Mouse (Mus musculus) hindbrain, embryonic 12.5 days (tissue): ENCODE data around the gene B3galt4. TPM values are rescaled to one million over a fixed set of nuclear protein-coding genes. Genes with fewer than 3 reads are reported as not detected.

Experiments used
- ATAC-seq: fragments of 200-750 bp; cut with Nextera tagmentation; 2 replicates; pipeline ENCODE4 v1.8.0; 2017; ENCODE audit warnings: moderate TSS enrichment; ENCODE audit not compliant: low FRiP score
- H3K27ac ChIP-seq: fragments of 300-500 bp; sonication (generic); 2 replicates; pipeline ENCODE4 v1.5.1; 2016; ENCODE audit warnings: mild to moderate bottlenecking
- H3K27me3 ChIP-seq: fragments of 300-500 bp; sonication (generic); 2 replicates; pipeline ENCODE4 v1.6.1; 2016; ENCODE audit warnings: mild to moderate bottlenecking
- H3K36me3 ChIP-seq: fragments of 300-500 bp; sonication (generic); 2 replicates; pipeline ENCODE4 v1.6.1; 2016; ENCODE audit warnings: mild to moderate bottlenecking
- H3K4me1 ChIP-seq: fragments of 300-500 bp; sonication (generic); 2 replicates; pipeline ENCODE4 v1.6.1; 2016
- H3K4me2 ChIP-seq: fragments of 300-500 bp; sonication (generic); replicated peaks from 2 replicates; pipeline ENCODE4 v1.6.1; 2016; ENCODE audit warnings: mild to moderate bottlenecking
- H3K4me3 ChIP-seq: fragments of 300-500 bp; sonication (generic); 2 replicates; pipeline ENCODE4 v1.5.1; 2016; ENCODE audit warnings: mild to moderate bottlenecking
- H3K9ac ChIP-seq: fragments of 300-500 bp; sonication (generic); 2 replicates; pipeline ENCODE4 v1.6.1; 2016; ENCODE audit warnings: mild to moderate bottlenecking, moderate library complexity
- H3K9me3 ChIP-seq: fragments of 300-500 bp; sonication (generic); replicated peaks from 2 replicates; pipeline ENCODE4 v1.6.1; 2016; ENCODE audit warnings: mild to moderate bottlenecking
- WGBS: fragments of 180-500 bp; shearing (Covaris S2); methylation state at CpG from one replicate; pipeline ENCODE4 v1.1.7; 2016; 5-methylcytosine and 5-hydroxymethylcytosine counted together
- polyA plus RNA-seq: library from polyadenylated mRNA; unstranded; fragments of >200 nt; fragmentation: Nextera tagmentation; extraction: Ambion mirVana; gene quantifications from 2 replicates; pipeline ENCODE4 v1.2.1, GENCODE M21; 2016

The B3galt4 gene
- polyA plus RNA-seq, 1 experiment from 2014 or later: 9.9 TPM

GRCm38 (mm10) chr17:33924577-33925283, 26.6 kb downstream of the B3galt4 start:
- Histone ChIP-seq H3K4me2 (no peak overlapping the region), H3K4me1 (peaks cover 27% of the 10 kb centered on the region), H3K9me3 (no peaks in the 10 kb centered on the region), H3K27ac (no peak overlapping the region), H3K9ac (no peak overlapping the region), H3K4me3 (no peak overlapping the region), H3K27me3 (no peaks in the 10 kb centered on the region), H3K36me3 (peaks cover 13% of the 10 kb centered on the region; the same call in 1 of the 2 replicates)
- 85% methylated on average over 10 of the region's 10 CpGs for WGBS
- ATAC-seq: no peak

DNA sequence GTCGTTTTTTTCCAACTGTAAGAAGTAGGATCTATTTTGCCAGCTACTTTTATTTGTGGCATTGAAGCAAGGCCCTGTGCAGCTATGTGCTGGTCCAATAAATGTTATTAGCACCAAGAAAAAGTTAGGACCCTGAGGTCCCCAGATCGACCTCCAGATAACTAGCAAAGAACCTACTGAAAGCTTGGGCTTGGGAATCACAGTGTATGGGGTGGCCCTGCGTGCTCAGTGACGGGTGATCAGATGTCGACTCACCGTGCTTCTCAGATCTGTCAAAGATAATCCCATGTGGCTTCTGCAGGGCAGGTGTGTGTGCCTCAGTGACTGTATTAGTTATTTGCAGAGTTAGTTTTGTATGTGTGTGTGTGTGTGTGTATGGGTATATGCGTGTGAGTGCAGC, 29.9 kb downstream of the B3galt4 start:
- no peak overlapping the region for H3K27ac ChIP-seq
- no peak overlapping the region for H3K4me3 ChIP-seq
- H3K4me1 ChIP-seq: peaks cover 38% of the 10 kb centered on the region
- WGBS: 84% methylated on average over 7 of the region's 7 CpGs
- H3K9ac ChIP-seq: no peak overlapping the region
- H3K4me2 ChIP-seq: peak overlapping the region; percentile 83; the same call in 1 of the 2 replicates
- H3K27me3 ChIP-seq: 0 out of 2 replicates have a peak, but pooled peaks cover 9% of the 10 kb centered on the region
- H3K36me3 ChIP-seq: peaks cover 17% of the 10 kb centered on the region; the same call in 1 of the 2 replicates
- no peak for ATAC-seq
- no peaks in the 10 kb centered on the region for H3K9me3 ChIP-seq

GRCm38 (mm10) chr17:33920282-33921097, 30.8 kb downstream of the B3galt4 start:
- H3K36me3 ChIP-seq: peaks cover 10% of the 10 kb centered on the region; the same call in 1 of the 2 replicates
- peak; percentile 47 for ATAC-seq
- under 1% methylated on average over 36 of the region's 36 CpGs for WGBS
- H3K4me3 ChIP-seq: peak overlapping the region; percentile 47
- H3K9ac ChIP-seq: peak overlapping the region; percentile 66
- H3K27ac ChIP-seq: peak overlapping the region; percentile 64
- 0 out of 2 replicates have a peak, but pooled peaks cover 9% of the 10 kb centered on the region for H3K27me3 ChIP-seq
- peak overlapping the region; percentile 83 for H3K4me2 ChIP-seq
- no peaks in the 10 kb centered on the region for H3K9me3 ChIP-seq
- H3K4me1 ChIP-seq: peaks cover 38% of the 10 kb centered on the region

- Histone ChIP-seq H3K27me3 (0 out of 2 replicates have a peak, but pooled peaks cover 9% of the 10 kb centered on the region), H3K4me1 (peaks cover 45% of the 10 kb centered on the region), H3K4me2 (peak overlapping the region; percentile 83), H3K36me3 (peaks cover 12% of the 10 kb centered on the region; the same call in 1 of the 2 replicates), H3K9me3 (no peaks in the 10 kb centered on the region), H3K27ac (peak overlapping the region; percentile 64), H3K4me3 (peak overlapping the region; percentile 47), H3K9ac (peak overlapping the region; percentile 66)
- under 1% methylated on average over 52 of the region's 52 CpGs for WGBS
- no peak for ATAC-seq
These were observed 31.7 kb downstream of the B3galt4 start for GRCm38 (mm10) chr17:33919351-33920281.

GRCm38 (mm10) chr17:33918293-33919203, 32.7 kb downstream of the B3galt4 start:
- no peak for ATAC-seq
- Histone ChIP-seq H3K36me3 (peaks cover 22% of the 10 kb centered on the region), H3K4me3 (peak overlapping the region; percentile 47), H3K27ac (no peak overlapping the region), H3K27me3 (0 out of 2 replicates have a peak, but pooled peaks cover 9% of the 10 kb centered on the region), H3K4me2 (peak overlapping the region; percentile 83), H3K9ac (no peak overlapping the region), H3K4me1 (peaks cover 45% of the 10 kb centered on the region), H3K9me3 (no peaks in the 10 kb centered on the region)
- WGBS: 62% methylated on average over 37 of the region's 37 CpGs

GRCm38 (mm10) chr17:33917656-33918292, 33.5 kb downstream of the B3galt4 start:
- Histone ChIP-seq H3K4me3 (no peak overlapping the region), H3K9ac (no peak overlapping the region), H3K27me3 (0 out of 2 replicates have a peak, but pooled peaks cover 9% of the 10 kb centered on the region), H3K4me1 (peaks cover 45% of the 10 kb centered on the region), H3K36me3 (peaks cover 28% of the 10 kb centered on the region), H3K4me2 (peak overlapping the region; percentile 46; the same call in 1 of the 2 replicates), H3K27ac (no peak overlapping the region), H3K9me3 (no peaks in the 10 kb centered on the region)
- ATAC-seq: no peak
- 86% methylated on average over 18 of the region's 18 CpGs for WGBS

DNA sequence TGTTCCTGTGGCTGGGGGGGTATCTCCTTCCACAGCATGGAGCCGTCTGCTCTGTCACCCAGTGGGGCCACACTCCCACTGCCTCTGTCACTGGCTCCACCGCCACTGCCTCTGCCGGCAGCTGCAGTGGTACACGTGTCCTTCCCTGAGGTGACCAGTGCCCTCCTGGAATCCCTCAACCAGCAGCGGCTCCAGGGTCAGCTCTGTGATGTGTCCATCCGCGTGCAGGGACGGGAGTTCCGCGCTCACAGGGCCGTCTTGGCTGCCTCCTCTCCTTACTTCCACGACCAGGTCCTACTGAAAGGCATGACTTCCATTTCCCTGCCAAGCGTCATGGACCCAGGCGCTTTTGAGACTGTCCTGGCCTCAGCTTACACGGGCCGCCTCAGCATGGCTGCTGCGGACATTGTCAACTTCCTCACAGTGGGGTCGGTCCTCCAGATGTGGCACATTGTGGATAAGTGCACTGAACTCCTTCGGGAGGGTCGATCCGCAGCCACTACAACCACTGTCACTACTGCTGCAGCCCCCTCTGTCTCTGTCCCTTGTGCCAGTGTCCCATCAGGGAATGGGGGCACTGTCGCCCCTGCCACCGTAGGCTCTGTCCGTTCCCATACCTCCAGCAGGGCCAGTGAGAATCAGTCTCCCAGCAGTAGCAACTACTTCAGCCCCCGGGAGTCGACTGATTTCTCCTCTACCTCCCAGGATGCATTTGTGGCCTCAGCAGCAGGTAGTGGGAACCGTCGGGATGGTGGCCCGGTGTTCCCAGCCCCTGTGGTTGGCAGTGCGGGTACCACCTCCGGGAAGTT, 34.2 kb downstream of the B3galt4 start:
- H3K27ac ChIP-seq: no peak overlapping the region
- no peak for ATAC-seq
- H3K4me3 ChIP-seq: peak overlapping the region; percentile 56
- H3K4me1 ChIP-seq: peaks cover 45% of the 10 kb centered on the region
- 0 out of 2 replicates have a peak, but pooled peaks cover 9% of the 10 kb centered on the region for H3K27me3 ChIP-seq
- H3K9me3 ChIP-seq: no peaks in the 10 kb centered on the region
- H3K4me2 ChIP-seq: peak overlapping the region; percentile 46
- H3K9ac ChIP-seq: peak overlapping the region; percentile 23; the same call in 1 of the 2 replicates
- WGBS: 75% methylated on average over 31 of the region's 31 CpGs
- H3K36me3 ChIP-seq: peaks cover 35% of the 10 kb centered on the region

GRCm38 (mm10) chr17:33916294-33916693, 35.0 kb downstream of the B3galt4 start:
- ATAC-seq: peak; percentile 14
- H3K9ac ChIP-seq: peak overlapping the region; percentile 70

DNA sequence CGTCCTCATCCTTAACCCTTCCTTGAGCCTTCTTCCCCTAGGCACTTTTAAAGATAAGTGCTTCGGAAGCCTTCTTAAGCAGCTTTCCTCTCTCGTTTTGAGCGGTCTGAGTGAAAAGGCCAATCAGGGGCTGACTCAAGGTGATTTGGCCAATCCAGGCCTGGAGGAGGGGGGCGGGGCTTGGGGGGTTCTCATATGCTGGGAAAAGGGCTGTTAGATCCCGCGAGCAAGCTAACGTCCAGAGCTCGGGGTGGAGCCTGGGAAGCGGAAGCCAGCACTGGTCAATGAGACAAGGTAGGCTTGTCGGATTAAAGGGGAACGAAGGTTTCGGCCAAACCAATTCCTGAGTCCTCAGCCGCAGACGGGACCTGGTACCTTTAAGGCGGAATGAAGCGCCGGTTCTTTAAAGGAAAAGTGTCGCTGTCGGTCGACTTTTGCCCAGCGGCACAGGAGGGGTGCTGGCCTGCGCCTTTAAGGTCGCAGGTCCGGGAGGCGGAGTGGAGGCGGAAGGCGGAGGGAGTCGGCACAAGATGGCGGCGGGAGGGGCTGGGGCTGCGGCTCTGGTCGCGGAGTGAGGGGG, 35.5 kb downstream of the B3galt4 start, which contains the start of the genes Tapbp and Zbtb22:
Gene Tapbp, plus strand, starts transcription at position 229 of the 580 bp plus-strand sequence.
Gene Zbtb22, plus strand, starts transcription at position 234 of the 580 bp plus-strand sequence.
- H3K4me2 ChIP-seq: peak within 1 kb of the TSS; percentile 46
- no peaks in the 10 kb centered on the region for H3K9me3 ChIP-seq
- H3K36me3 ChIP-seq: peaks cover 47% of the 10 kb centered on the region
- peaks cover 44% of the 10 kb centered on the region for H3K4me1 ChIP-seq
- peak within 1 kb of the TSS; percentile 70 for H3K9ac ChIP-seq
- WGBS: 1% methylated on average over 34 of the region's 34 CpGs
- H3K27me3 ChIP-seq: 0 out of 2 replicates have a peak, but pooled peaks cover 9% of the 10 kb centered on the region
- H3K27ac ChIP-seq: peak within 1 kb of the TSS; percentile 89
- peak within 1 kb of the TSS; percentile 56 for H3K4me3 ChIP-seq
- peak; percentile 90 for ATAC-seq

More at GRCm38 (mm10) chr17:33916294-33916693, 35.0 kb downstream of the B3galt4 start:
- Histone ChIP-seq H3K9me3 (no peaks in the 10 kb centered on the region), H3K27me3 (0 out of 2 replicates have a peak, but pooled peaks cover 9% of the 10 kb centered on the region), H3K4me2 (peak overlapping the region; percentile 46), H3K27ac (peak overlapping the region; percentile 89), H3K4me1 (peaks cover 42% of the 10 kb centered on the region), H3K36me3 (peaks cover 43% of the 10 kb centered on the region), H3K4me3 (peak overlapping the region; percentile 56)
- under 1% methylated on average over 14 of the region's 20 CpGs for WGBS
